Mouse (Mus musculus) myocyte (in vitro differentiated cells): ENCODE data around the gene Nhp2.

Experiments used
- MAX ChIP-seq: IDR thresholded peaks from one replicate; pipeline ENCODE4 v1.6.1; 2011; ENCODE audit warnings: low read depth, mild to moderate bottlenecking, control low read depth
- POLR2A ChIP-seq: IDR thresholded peaks from one replicate; pipeline ENCODE4 v1.6.1; 2011; ENCODE audit warnings: low read depth, mild to moderate bottlenecking, control low read depth, moderate library complexity; ENCODE audit not compliant: insufficient read length
- POLR2AphosphoS2 ChIP-seq: IDR thresholded peaks from one replicate; pipeline ENCODE4 v1.6.1; 2011; ENCODE audit warnings: low read depth, control low read depth; ENCODE audit not compliant: insufficient read length
- REST ChIP-seq: IDR thresholded peaks from one replicate; pipeline ENCODE4 v1.6.1; 2011; ENCODE audit warnings: mild to moderate bottlenecking, control low read depth, moderate library complexity; ENCODE audit not compliant: insufficient read depth, insufficient read length
- TCF12 ChIP-seq: IDR thresholded peaks from one replicate; pipeline ENCODE4 v1.6.1; 2011; ENCODE audit warnings: mild to moderate bottlenecking, control low read depth; ENCODE audit not compliant: poor library complexity, insufficient read depth, severe bottlenecking

GRCm38 (mm10) chr11:51576454-51576853 lies 43.1 kb upstream of the Nhp2 start:
- TF ChIP-seq MAX (no peak), REST (no peak), POLR2AphosphoS2 (no peak), POLR2A (no peak), TCF12 (no peak)
